Mouse (Mus musculus) T-helper 17 cell (primary cell): ENCODE measurements around the gene Trim16.

Source experiments
- in situ Hi-C, 2 experiments: fragments of 300-600 bp; cut with MboI, MseI; formaldehyde crosslinking; loops; 1 replicate in 1 of 2; 2 replicates in 1 of 2; pipeline ENCODE4 v1.15.1; 2025; ENCODE audit warnings: high pct_unique_total_duplicates in 2 of 2

The Trim16 gene

GRCm38 (mm10) chr11:62827135-62827534 lies 7.1 kb downstream of the Trim16 start:
- in situ Hi-C loops: no loop called here

- in situ Hi-C loops: no loop called here
Observed at GRCm38 (mm10) chr11:62827911-62828310, 7.9 kb downstream of the Trim16 start.

- in situ Hi-C loops: no loop called here
Observed at GRCm38 (mm10) chr11:62830387-62830786, 10.4 kb downstream of the Trim16 start.

GRCm38 (mm10) chr11:62831906-62832305 lies 11.9 kb downstream of the Trim16 start:
- in situ Hi-C loops: no loop called here

GRCm38 (mm10) chr11:62844562-62844961 lies 24.5 kb downstream of the Trim16 start:
- in situ Hi-C loops: no loop called here

GRCm38 (mm10) chr11:62845730-62846129 lies 25.7 kb downstream of the Trim16 start:
- in situ Hi-C loops: loop anchor here in 1 of 2 experiments (5.0 kb wide), 1 partner anchor 88 kb away; no protein-coding TSS in a partner anchor

- in situ Hi-C loops: loop anchor here in 1 of 2 experiments (5.0 kb wide), 1 partner anchor 90 kb away; no protein-coding TSS in a partner anchor
Observed at GRCm38 (mm10) chr11:62846961-62847654, 27.1 kb downstream of the Trim16 start, which contains the start of gene Fbxw10. Gene Fbxw10 (plus strand): TSS chr11:62847069.

GRCm38 (mm10) chr11:62847655-62848191 lies 27.7 kb downstream of the Trim16 start:
- in situ Hi-C loops: loop anchor here in 1 of 2 experiments (5.0 kb wide), 1 partner anchor 90 kb away; no protein-coding TSS in a partner anchor

GRCm38 (mm10) chr11:62848301-62848700 lies 28.3 kb downstream of the Trim16 start:
- in situ Hi-C loops: loop anchor here in 1 of 2 experiments (5.0 kb wide), 1 partner anchor 91 kb away; no protein-coding TSS in a partner anchor

GRCm38 (mm10) chr11:62851199-62851598 lies 31.2 kb downstream of the Trim16 start:
- in situ Hi-C loops: no loop called here

- in situ Hi-C loops: no loop called here
Observed at GRCm38 (mm10) chr11:62853334-62853733, 33.3 kb downstream of the Trim16 start.

- in situ Hi-C loops: no loop called here
Observed at GRCm38 (mm10) chr11:62865562-62865961, 45.5 kb downstream of the Trim16 start.

GRCm38 (mm10) chr11:62866685-62867084 lies 46.7 kb downstream of the Trim16 start:
- in situ Hi-C loops: no loop called here

GRCm38 (mm10) chr11:62869201-62869600 lies 49.2 kb downstream of the Trim16 start:
- in situ Hi-C loops: no loop called here

GRCm38 (mm10) chr11:62869715-62870371 lies 49.8 kb downstream of the Trim16 start:
- in situ Hi-C loops: no loop called here

GRCm38 (mm10) chr11:62873479-62873878 lies 53.4 kb downstream of the Trim16 start:
- in situ Hi-C loops: no loop called here

GRCm38 (mm10) chr11:62875696-62876095 lies 55.7 kb downstream of the Trim16 start:
- in situ Hi-C loops: loop anchor here in 1 of 2 experiments (5.0 kb wide), 1 partner anchor 53 kb away; the partner anchor contains the start of gene Trim16

GRCm38 (mm10) chr11:62876445-62876844 lies 56.4 kb downstream of the Trim16 start:
- in situ Hi-C loops: loop anchor here in 1 of 2 experiments (5.0 kb wide), 1 partner anchor 54 kb away; the partner anchor contains the start of gene Trim16

GRCm38 (mm10) chr11:62877391-62877790 lies 57.4 kb downstream of the Trim16 start:
- in situ Hi-C loops: loop anchor here in 1 of 2 experiments (5.0 kb wide), 1 partner anchor 55 kb away; the partner anchor contains the start of gene Trim16

GRCm38 (mm10) chr11:62878728-62879127 lies 58.7 kb downstream of the Trim16 start:
- in situ Hi-C loops: loop anchor here in 1 of 2 experiments (5.0 kb wide), 1 partner anchor 56 kb away; the partner anchor contains the start of gene Trim16

- in situ Hi-C loops: loop anchor here in 1 of 2 experiments (5.0 to 10.0 kb wide), 2 partner anchors 57 to 1165 kb away; partner anchors contain the start of gene Trim16
Observed at GRCm38 (mm10) chr11:62879220-62880048, 59.4 kb downstream of the Trim16 start, which contains the start of gene Tvp23b. Gene Tvp23b (plus strand): TSS chr11:62879455.
